8 mouse cellular contexts compared by ENCODE assay signal in the genomic region with DNA sequence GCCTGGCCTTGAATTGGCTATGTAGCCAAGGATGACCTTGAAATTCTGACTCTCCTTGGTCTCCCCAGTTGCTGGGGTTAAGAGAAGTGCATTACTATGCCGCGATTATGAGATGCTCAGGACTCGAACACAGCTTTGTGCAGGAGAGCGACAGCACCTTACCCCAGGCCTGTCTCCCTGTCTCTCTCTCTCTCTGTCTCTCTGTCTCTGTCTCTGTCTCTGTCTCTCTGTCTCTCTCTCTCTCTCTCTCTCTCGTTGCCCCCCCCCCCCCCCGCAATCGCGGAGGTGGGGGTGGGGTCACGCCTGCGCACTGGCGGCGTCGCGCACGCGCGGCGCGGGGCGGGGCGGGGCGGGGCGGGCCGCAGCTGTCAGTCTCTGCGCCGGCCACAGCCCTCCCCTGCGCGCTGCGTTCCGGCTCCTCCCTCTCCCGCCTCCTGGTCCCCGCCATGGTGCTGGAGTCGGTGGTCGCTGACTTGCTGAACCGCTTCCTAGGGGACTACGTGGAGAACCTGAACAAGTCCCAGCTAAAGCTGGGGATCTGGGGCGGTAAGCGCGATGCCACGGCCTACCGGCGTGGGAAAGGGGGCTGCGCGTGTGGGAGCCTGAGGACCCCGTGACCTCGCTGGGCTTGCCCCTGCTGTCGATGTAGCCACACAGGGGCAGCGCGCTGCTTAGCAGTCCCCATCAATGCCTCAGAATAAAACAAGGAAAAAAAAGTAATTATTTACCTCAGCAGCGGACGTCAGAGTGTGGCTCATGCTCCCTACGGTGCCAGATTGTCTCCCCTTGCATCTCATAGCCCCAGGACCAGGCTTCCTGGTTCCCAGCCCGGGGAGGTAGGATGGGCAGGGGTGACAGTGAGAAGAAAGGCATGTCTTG. TPM values are rescaled to one million over a fixed set of nuclear protein-coding genes. Genes with fewer than 3 reads are reported as not detected.
DNase-seq lines count a peak whose midpoint lies in the region; ATAC-seq and TF ChIP-seq lines count a peak whose summit lies in the region.

A gene (plus strand): TSS at position 416 of the 879 bp plus-strand sequence.

- in situ Hi-C loops in CH12.LX (cut with MboI; ENCODE audit: low pct_ligation_motif_present, low pct_unique_long_range_greater_than_20kb, low sequenced_read_pairs) = no loop called here

- ATAC-seq in forebrain, embryonic 11.5 days (replicated peaks; ENCODE audit: low FRiP score) = peak; percentile 98
- ATAC-seq in heart, embryonic 16.5 days (replicated peaks; ENCODE audit: extremely low read depth, insufficient read depth, low FRiP score) = peak; percentile 98
- ATAC-seq in liver, postnatal 0 days = peak; percentile 98
- ATAC-seq in neural tube, embryonic 14.5 days (ENCODE audit: low read depth) = peak; percentile 98

- peak within 1 kb of the TSS; percentile 89 to 97 (median 97) for H3K4me3 ChIP-seq in CH12.LX (replicated peaks in 1 of 3; ENCODE audit: low read depth in 2 of 3, low read length in 2 of 3, poor library complexity in 1 of 3)
- peak within 1 kb of the TSS; percentile 60 for H3K4me3 ChIP-seq in forebrain, embryonic 11.5 days (ENCODE audit: low read depth, low read length)
- H3K4me3 ChIP-seq in heart, embryonic 16.5 days (ENCODE audit: low read length) = peak within 1 kb of the TSS; percentile 94
- peak within 1 kb of the TSS; percentile 90 for H3K4me3 ChIP-seq in liver, postnatal 0 days (ENCODE audit: low read depth, low read length)
- peak within 1 kb of the TSS; percentile 71 for H3K4me3 ChIP-seq in neural tube, embryonic 14.5 days (ENCODE audit: low read depth, low read length)
- H3K4me3 ChIP-seq in testis, adult 2 months (ENCODE audit: control insufficient read depth, low read depth, low read length) = peak within 1 kb of the TSS; percentile 97

- peaks cover 0 to 21% of the 10 kb centered on the region in 2 experiments; a peak in 2 of 4 replicates for H3K4me1 ChIP-seq in CH12.LX (ENCODE audit: control insufficient read depth in 1 of 2, insufficient read depth in 2 of 2)
- H3K4me1 ChIP-seq in forebrain, embryonic 11.5 days (replicated peaks; ENCODE audit: control insufficient read depth, insufficient read depth, low read length) = peaks cover 2% of the 10 kb centered on the region; the same call in 1 of the 2 replicates
- peaks cover 11% of the 10 kb centered on the region for H3K4me1 ChIP-seq in heart, embryonic 16.5 days (ENCODE audit: control insufficient read depth, insufficient read depth, low read length)
- peaks cover 35% of the 10 kb centered on the region for H3K4me1 ChIP-seq in liver, postnatal 0 days (ENCODE audit: insufficient read depth)
- peaks cover 6% of the 10 kb centered on the region for H3K4me1 ChIP-seq in neural tube, embryonic 14.5 days (ENCODE audit: control insufficient read depth, insufficient read depth, low read length)
- H3K4me1 ChIP-seq in testis, adult 2 months (ENCODE audit: control insufficient read depth, insufficient read depth, low read length) = peaks cover 7% of the 10 kb centered on the region

- DNase-seq in CH12.LX (ENCODE audit: extremely low read depth) = peak; percentile 66
- DNase-seq in c-Kit-negative CD71-positive TER-119-positive erythroid progenitor cells, embryonic 14.5 days (ENCODE audit: low read depth, low spot score) = peak; percentile 68
- peak; percentile 92 for DNase-seq in forebrain, embryonic 11.5 days (ENCODE audit: low spot score)
- DNase-seq in kidney, postnatal 36 days = peak; percentile 82 to 88
- peak; percentile 90 for DNase-seq in liver, postnatal 0 days

- no peaks in the 10 kb centered on the region for H3K27me3 ChIP-seq in CH12.LX (replicated peaks)
- H3K27me3 ChIP-seq in forebrain, embryonic 11.5 days (ENCODE audit: control insufficient read depth, insufficient read depth, low read length) = no peaks in the 10 kb centered on the region
- H3K27me3 ChIP-seq in heart, embryonic 16.5 days (ENCODE audit: control insufficient read depth, insufficient read depth, low read length) = no peaks in the 10 kb centered on the region
- no peaks in the 10 kb centered on the region for H3K27me3 ChIP-seq in liver, postnatal 0 days (ENCODE audit: insufficient read depth, low read length)
- no peaks in the 10 kb centered on the region for H3K27me3 ChIP-seq in neural tube, embryonic 14.5 days (ENCODE audit: control insufficient read depth, insufficient read depth, low read length)
- no peaks in the 10 kb centered on the region for H3K27me3 ChIP-seq in testis, adult 2 months (ENCODE audit: control insufficient read depth, insufficient read depth, low read length)

- WGBS in forebrain, embryonic 11.5 days = under 1% methylated on average over 47 of the region's 53 CpGs
- WGBS in heart, embryonic 16.5 days = 0% methylated on average over 43 of the region's 53 CpGs
- 0% methylated on average over 49 of the region's 53 CpGs for WGBS in liver, postnatal 0 days (ENCODE audit: insufficient replicate concordance)
- WGBS in neural tube, embryonic 14.5 days = under 1% methylated on average over 44 of the region's 53 CpGs

- H3K36me3 ChIP-seq in CH12.LX (replicated peaks in 1 of 2; ENCODE audit: control insufficient read depth in 1 of 2, insufficient read depth in 1 of 2, low read length in 1 of 2) = peaks cover 0 to 2% of the 10 kb centered on the region in 2 experiments
- H3K36me3 ChIP-seq in forebrain, embryonic 11.5 days (ENCODE audit: control insufficient read depth, insufficient read depth, low read length) = no peaks in the 10 kb centered on the region
- no peaks in the 10 kb centered on the region for H3K36me3 ChIP-seq in heart, embryonic 16.5 days (ENCODE audit: control insufficient read depth, insufficient read depth)
- no peaks in the 10 kb centered on the region for H3K36me3 ChIP-seq in liver, postnatal 0 days (replicated peaks; ENCODE audit: insufficient read depth, low read length)
- no peaks in the 10 kb centered on the region for H3K36me3 ChIP-seq in neural tube, embryonic 14.5 days (ENCODE audit: control insufficient read depth, insufficient read depth, low read length)
- H3K36me3 ChIP-seq in testis, adult 2 months (ENCODE audit: control insufficient read depth, insufficient read depth, low read length) = no peaks in the 10 kb centered on the region

- peak within 1 kb of the TSS; percentile 53 for H3K4me2 ChIP-seq in CH12.LX (ENCODE audit: insufficient read depth, low read depth, poor library complexity, severe bottlenecking)
- H3K4me2 ChIP-seq in forebrain, embryonic 11.5 days (ENCODE audit: low read depth, low read length, severe bottlenecking) = peak within 1 kb of the TSS; percentile 79
- H3K4me2 ChIP-seq in heart, embryonic 16.5 days (ENCODE audit: low read depth, low read length) = peak within 1 kb of the TSS; percentile 95
- peak within 1 kb of the TSS; percentile 86 for H3K4me2 ChIP-seq in liver, postnatal 0 days (ENCODE audit: low read depth, low read length)
- H3K4me2 ChIP-seq in neural tube, embryonic 14.5 days (ENCODE audit: low read depth, low read length) = peak within 1 kb of the TSS; percentile 79

- no peak for TF ChIP-seq RAD21 in CH12.LX (IDR thresholded peaks at IDR 0.05; ENCODE audit: low read depth, low read length)

- peaks cover 3% of the 10 kb centered on the region; the same call in 1 of the 2 replicates for H3K79me2 ChIP-seq in CH12.LX (replicated peaks; ENCODE audit: control insufficient read depth, extremely low read depth, insufficient read depth, poor library complexity, severe bottlenecking)

- no peak for TF ChIP-seq EP300 in CH12.LX (IDR thresholded peaks at IDR 0.05; ENCODE audit: low read length)
- TF ChIP-seq EP300 in liver, postnatal 0 days (IDR thresholded peaks at IDR 0.05; ENCODE audit: low read depth) = no peak

- H3K27ac ChIP-seq in CH12.LX (ENCODE audit: insufficient read depth, low read depth) = no peak within 1 kb of the TSS
- no peak within 1 kb of the TSS for H3K27ac ChIP-seq in forebrain, embryonic 11.5 days (ENCODE audit: low read depth, low read length)
- H3K27ac ChIP-seq in heart, embryonic 16.5 days (ENCODE audit: low read length) = peak within 1 kb of the TSS; percentile 73
- peak within 1 kb of the TSS; percentile 78 for H3K27ac ChIP-seq in liver, postnatal 0 days (ENCODE audit: low read depth)
- peak within 1 kb of the TSS; percentile 82 for H3K27ac ChIP-seq in neural tube, embryonic 14.5 days (ENCODE audit: low read depth, low read length)
- peak within 1 kb of the TSS; percentile 80 for H3K27ac ChIP-seq in testis, adult 2 months (ENCODE audit: control insufficient read depth, insufficient read depth, low read depth, low read length)

- dilution Hi-C loops in CH12.LX (cut with MboI; ENCODE audit: extremely low pct_ligation_motif_present, extremely low pct_unique_long_range_greater_than_20kb, low sequenced_read_pairs) = no loop called here

- no peak for TF ChIP-seq CTCF in CH12.LX (conservative IDR thresholded peaks at IDR 0.05 in 1 of 2, IDR thresholded peaks at IDR 0.05 in 1 of 2; ENCODE audit: low read depth in 2 of 2, low read length in 2 of 2)
- no peak for TF ChIP-seq CTCF in liver, postnatal 0 days (IDR thresholded peaks at IDR 0.05; ENCODE audit: low read depth)
- no peak for TF ChIP-seq CTCF in testis, adult 2 months (IDR thresholded peaks at IDR 0.05; ENCODE audit: control insufficient read depth, insufficient read depth, insufficient replicate concordance, low read depth, low read length)

- peak within 1 kb of the TSS; percentile 66 for H3K9ac ChIP-seq in CH12.LX (ENCODE audit: insufficient read depth, low read depth)
- peak within 1 kb of the TSS; percentile 73 for H3K9ac ChIP-seq in forebrain, embryonic 11.5 days (ENCODE audit: low read length)
- peak within 1 kb of the TSS; percentile 93 for H3K9ac ChIP-seq in heart, embryonic 16.5 days (ENCODE audit: low read length)
- H3K9ac ChIP-seq in liver, postnatal 0 days (replicated peaks) = peak within 1 kb of the TSS; percentile 87
- peak within 1 kb of the TSS; percentile 72 for H3K9ac ChIP-seq in neural tube, embryonic 14.5 days (replicated peaks; ENCODE audit: low read depth, low read length)

- TF ChIP-seq POLR2A in CH12.LX (IDR thresholded peaks at IDR 0.05; ENCODE audit: low read depth, low read length) = peak; percentile 78
- TF ChIP-seq POLR2A in testis, adult 2 months (IDR thresholded peaks at IDR 0.05; ENCODE audit: control insufficient read depth, low read depth, low read length) = peak; percentile 36; the same call in 1 of the 2 replicates

- H3K9me3 ChIP-seq in CH12.LX (replicated peaks; ENCODE audit: low read length) = no peaks in the 10 kb centered on the region
- H3K9me3 ChIP-seq in forebrain, embryonic 11.5 days (ENCODE audit: control insufficient read depth, low read length) = no peaks in the 10 kb centered on the region
- no peaks in the 10 kb centered on the region for H3K9me3 ChIP-seq in heart, embryonic 16.5 days (replicated peaks; ENCODE audit: control insufficient read depth, low read length)
- H3K9me3 ChIP-seq in liver, postnatal 0 days (ENCODE audit: low read length) = no peaks in the 10 kb centered on the region
- H3K9me3 ChIP-seq in neural tube, embryonic 14.5 days (ENCODE audit: control insufficient read depth, low read length) = no peaks in the 10 kb centered on the region

RNA-seq across cellular contexts. Expression of the gene that starts here (rescaled TPM):
- total RNA-seq in CH12.LX (2012; rRNA removed) (17.3 and 18.4 TPM in 2 replicates), CH12.LX (2014; rRNA removed) (9.7 and 10.8 TPM in 2 replicates)
- polyA plus RNA-seq in CH12.LX (2012; ENCODE audit: insufficient read length, low read depth) = 21.7 and 25.7 TPM in 2 replicates
- polyA plus RNA-seq in forebrain, embryonic 11.5 days (2014; fragmentation: Nextera tagmentation; extraction: Ambion mirVana) = 5.6 and 7.1 TPM in 2 replicates
- 3.8 and 4.3 TPM in 2 replicates for polyA plus RNA-seq in heart, embryonic 16.5 days (2015; fragmentation: Nextera tagmentation; extraction: Ambion mirVana)
- polyA plus RNA-seq in liver, postnatal 0 days (2015; fragmentation: Nextera tagmentation; extraction: Ambion mirVana) = 3.2 and 3.4 TPM in 2 replicates
- 11.0 and 16.5 TPM in 2 replicates for polyA plus RNA-seq in neural tube, embryonic 14.5 days (2014; fragmentation: Nextera tagmentation; extraction: Ambion mirVana)
- polyA plus RNA-seq in testis, adult 2 months (2012; rRNA removed) = 2.9 and 3.2 TPM in 2 replicates

Comparison
In these comparisons a context has a peak if more than half of its experiments do, and no peak if none do; other contexts are left out.
1. H3K27ac ChIP-seq: peak in heart, embryonic 16.5 days (single experiment), liver, postnatal 0 days (single experiment), neural tube, embryonic 14.5 days (single experiment) and testis, adult 2 months (single experiment); none in CH12.LX (single experiment) and forebrain, embryonic 11.5 days (single experiment).
2. Peak in every context shown above with its lines, with median percentiles within 50 percentile points of each other: DNase-seq, H3K4me2 ChIP-seq, H3K4me3 ChIP-seq, H3K9ac ChIP-seq and ATAC-seq.